Mouse (Mus musculus) midbrain, embryonic 14.5 days (tissue): Measurements from ENCODE around the gene Olfr209. TPM values are rescaled to one million over a fixed set of nuclear protein-coding genes. Genes with fewer than 3 reads are reported as not detected.
"Not testable (repeated sequence)": the region's sequence is repeated elsewhere in the genome, so short reads cannot be mapped to it uniquely, and the experiment has no call there.

Experiments
- ATAC-seq: fragments of 200-750 bp; cut with Nextera tagmentation; 2 replicates; pipeline ENCODE4 v1.8.0; 2017; ENCODE audit warnings: moderate number of reproducible peaks, moderate library complexity; ENCODE audit not compliant: low FRiP score, low TSS enrichment
- DNase-seq: peaks from one replicate; pipeline ENCODE4 v3.0.0-alpha.2; 2015
- H3K27ac ChIP-seq: fragments of 300-500 bp; sonication (generic); replicated peaks from 2 replicates; pipeline ENCODE4 v1.5.1; 2014; ENCODE audit warnings: mild to moderate bottlenecking, low read depth, low read length, moderate library complexity
- H3K27me3 ChIP-seq: fragments of 300-500 bp; sonication (generic); 2 replicates; pipeline ENCODE4 v1.6.1; 2014; ENCODE audit warnings: low read length, control low read depth, mixed read lengths; ENCODE audit not compliant: control insufficient read depth, insufficient read depth
- H3K36me3 ChIP-seq: fragments of 300-500 bp; sonication (generic); 2 replicates; pipeline ENCODE4 v1.6.1; 2014; ENCODE audit warnings: low read length, control low read depth; ENCODE audit not compliant: control insufficient read depth, insufficient read depth
- H3K4me1 ChIP-seq: fragments of 300-500 bp; sonication (generic); 2 replicates; pipeline ENCODE4 v1.6.1; 2014; ENCODE audit warnings: mild to moderate bottlenecking, antibody characterized with exemption, low read length, control low read depth; ENCODE audit not compliant: control insufficient read depth, insufficient read depth
- H3K4me2 ChIP-seq: fragments of 300-500 bp; sonication (generic); 2 replicates; pipeline ENCODE4 v1.6.1; 2014; ENCODE audit warnings: mild to moderate bottlenecking, low read length, moderate library complexity
- H3K4me3 ChIP-seq: fragments of 300-500 bp; sonication (generic); replicated peaks from 2 replicates; pipeline ENCODE4 v1.5.1; 2014; ENCODE audit warnings: low read depth, low read length
- H3K9ac ChIP-seq: fragments of 300-500 bp; sonication (generic); replicated peaks from 2 replicates; pipeline ENCODE4 v1.6.1; 2014; ENCODE audit warnings: mild to moderate bottlenecking, low read length, moderate library complexity
- H3K9me3 ChIP-seq: fragments of 300-500 bp; sonication (generic); 2 replicates; pipeline ENCODE4 v1.6.1; 2016; ENCODE audit warnings: low read length, control low read depth, mixed read lengths; ENCODE audit not compliant: control insufficient read depth
- WGBS: fragments of 180-500 bp; shearing (Covaris S2); extraction: QIAGEN DNeasy Blood & Tissue Kit; methylation state at CpG from one replicate; pipeline ENCODE4 v1.1.7; 2014; 5-methylcytosine and 5-hydroxymethylcytosine counted together
- polyA plus RNA-seq: library from polyadenylated mRNA; unstranded; fragments of >200 nt; fragmentation: Nextera tagmentation; extraction: Ambion mirVana; gene quantifications from 2 replicates; pipeline ENCODE4 v1.2.1, GENCODE M21; 2014

Olfr209 gene
- polyA plus RNA-seq, 1 experiment from 2014 or later = not detected

DNA sequence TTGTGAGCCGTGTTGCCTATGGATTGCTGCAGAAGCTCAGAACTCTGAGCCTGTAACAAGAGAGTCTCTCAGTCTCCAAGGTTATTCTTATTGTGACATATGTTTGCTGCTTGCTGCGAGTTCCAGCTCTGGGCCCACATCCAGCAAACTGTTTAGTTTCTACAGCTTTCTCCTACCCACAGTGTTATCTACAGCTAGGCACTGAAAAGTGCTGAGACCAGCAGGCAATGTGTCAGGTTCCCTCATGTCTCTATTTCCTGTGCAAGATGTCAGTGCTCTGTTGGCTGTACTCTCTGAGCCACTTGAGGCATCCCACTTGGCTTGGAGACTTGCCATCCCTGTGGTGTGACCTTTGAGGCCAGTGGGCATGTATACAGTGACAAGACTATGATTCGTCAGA, 29.5 kb upstream of the Olfr209 start:
- ATAC-seq = no peak; the same call in 1 of the 2 replicates
- DNase-seq = no peak
- H3K4me1 ChIP-seq = no peaks in the 10 kb centered on the region
- no peak overlapping the region for H3K9ac ChIP-seq
- H3K9me3 ChIP-seq = no peaks in the 10 kb centered on the region
- H3K4me2 ChIP-seq = no peak overlapping the region
- WGBS = 73% methylated on average over 3 of the region's 3 CpGs
- H3K4me3 ChIP-seq = no peak overlapping the region
- H3K27ac ChIP-seq = no peak overlapping the region
- no peaks in the 10 kb centered on the region for H3K36me3 ChIP-seq
- no peaks in the 10 kb centered on the region for H3K27me3 ChIP-seq

- Histone ChIP-seq H3K9ac (no peak within 1 kb of the TSS), H3K36me3 (no peaks in the 10 kb centered on the region), H3K27ac (no peak within 1 kb of the TSS), H3K9me3 (no peaks in the 10 kb centered on the region), H3K4me3 (no peak within 1 kb of the TSS), H3K4me2 (no peak within 1 kb of the TSS), H3K27me3 (no peaks in the 10 kb centered on the region), H3K4me1 (no peaks in the 10 kb centered on the region)
- ATAC-seq = no peak
- no peak for DNase-seq
- WGBS = 88% methylated on average over 1 of the region's 1 CpGs
These were observed 14.6 kb downstream of the Olfr209 start, which contains the start of gene Olfr206 for GRCm38 (mm10) chr16:59349146-59349545. Gene Olfr206 (minus strand): TSS chr16:59349246.

- no peak within 1 kb of the TSS for H3K9ac ChIP-seq
- no peaks in the 10 kb centered on the region for H3K4me1 ChIP-seq
- no peaks in the 10 kb centered on the region for H3K36me3 ChIP-seq
- DNase-seq (no peak), ATAC-seq (no peak)
- H3K4me2 ChIP-seq = no peak within 1 kb of the TSS
- H3K4me3 ChIP-seq = no peak within 1 kb of the TSS
- H3K27ac ChIP-seq = no peak within 1 kb of the TSS
- H3K27me3 ChIP-seq = no peaks in the 10 kb centered on the region
- H3K9me3 ChIP-seq = no peaks in the 10 kb centered on the region
These were observed 32.8 kb downstream of the Olfr209 start, which contains the start of gene Olfr205 for GRCm38 (mm10) chr16:59331038-59331437. Gene Olfr205 (minus strand): TSS chr16:59331138.

GRCm38 (mm10) chr16:59323262-59323661, 40.5 kb downstream of the Olfr209 start:
- H3K9me3 ChIP-seq, H3K4me2 ChIP-seq, DNase-seq, H3K4me1 ChIP-seq, H3K27ac ChIP-seq, H3K27me3 ChIP-seq, ATAC-seq, H3K36me3 ChIP-seq, H3K4me3 ChIP-seq, H3K9ac ChIP-seq: not testable (repeated sequence)
- 63% methylated on average over 1 of the region's 1 CpGs for WGBS

DNA sequence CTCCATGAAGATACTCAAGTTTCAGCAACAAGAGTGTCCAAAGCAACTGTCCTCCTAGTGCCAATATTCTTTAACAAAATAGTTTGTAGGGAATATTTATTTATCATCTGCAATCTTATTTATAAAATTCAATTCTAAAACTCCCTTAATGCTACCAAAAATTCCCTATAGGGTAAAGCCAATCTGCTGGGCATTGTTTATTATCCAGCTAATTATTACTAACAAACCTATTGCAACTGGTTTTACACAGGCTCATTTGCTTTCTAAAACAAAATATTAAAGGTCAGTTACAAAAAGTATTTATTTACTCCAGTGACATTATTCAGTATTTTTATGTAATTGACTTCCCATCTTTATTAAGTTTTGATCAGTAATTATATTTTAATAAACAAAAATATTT, 45.6 kb downstream of the Olfr209 start, which contains the start of gene Olfr204:
Gene Olfr204 (minus strand): TSS at position 101 of the 400 bp plus-strand sequence.
- Histone ChIP-seq H3K27me3 (no peaks in the 10 kb centered on the region), H3K36me3 (no peaks in the 10 kb centered on the region), H3K9ac (no peak within 1 kb of the TSS), H3K4me3 (no peak within 1 kb of the TSS), H3K4me1 (no peaks in the 10 kb centered on the region), H3K9me3 (no peaks in the 10 kb centered on the region), H3K27ac (no peak within 1 kb of the TSS), H3K4me2 (no peak within 1 kb of the TSS)
- ATAC-seq (no peak), DNase-seq (no peak)

Other genes with a start within 250 kb of the Olfr209 start
- gene Olfr194, start 242.9 kb downstream of the Olfr209 start, polyA plus RNA-seq = not detected in 2 replicates
- not detected in 2 replicates for gene Olfr195, start 216.9 kb downstream of the Olfr209 start, polyA plus RNA-seq
- gene Olfr196, start 193.5 kb downstream of the Olfr209 start, polyA plus RNA-seq = not detected in 2 replicates
- not detected in 2 replicates for gene Olfr198, start 160.5 kb downstream of the Olfr209 start, polyA plus RNA-seq
- gene Olfr199, start 144.2 kb downstream of the Olfr209 start, polyA plus RNA-seq = not detected in 2 replicates
- not detected in 2 replicates for gene Olfr201, start 91.4 kb downstream of the Olfr209 start, polyA plus RNA-seq
- not detected in 2 replicates for gene Olfr202, start 77.2 kb downstream of the Olfr209 start, polyA plus RNA-seq
- gene Olfr203, start 65.1 kb downstream of the Olfr209 start, polyA plus RNA-seq = not detected in 2 replicates
- not detected in 2 replicates for gene Olfr204, start 45.7 kb downstream of the Olfr209 start, polyA plus RNA-seq
- gene Olfr205, start 32.9 kb downstream of the Olfr209 start, polyA plus RNA-seq = not detected in 2 replicates
- gene Olfr206, start 14.7 kb downstream of the Olfr209 start, polyA plus RNA-seq = not detected in 2 replicates
- 0.08 TPM in 1 of 2 replicates, not detected in the other for gene Gabrr3, start 43.3 kb upstream of the Olfr209 start, polyA plus RNA-seq
- 10.6 and 12.3 TPM in 2 replicates for gene Riox2, start 107.8 kb upstream of the Olfr209 start, polyA plus RNA-seq
- 2.1 and 3.1 TPM in 2 replicates for gene Crybg3, start 237.0 kb upstream of the Olfr209 start, polyA plus RNA-seq